Mouse (Mus musculus): ENCODE measurements around the gene Stk17b.
"Not testable (repeated sequence)": the region's sequence is repeated elsewhere in the genome, so short reads cannot be mapped to it uniquely, and the experiment has no call there.

Stk17b gene

DNA sequence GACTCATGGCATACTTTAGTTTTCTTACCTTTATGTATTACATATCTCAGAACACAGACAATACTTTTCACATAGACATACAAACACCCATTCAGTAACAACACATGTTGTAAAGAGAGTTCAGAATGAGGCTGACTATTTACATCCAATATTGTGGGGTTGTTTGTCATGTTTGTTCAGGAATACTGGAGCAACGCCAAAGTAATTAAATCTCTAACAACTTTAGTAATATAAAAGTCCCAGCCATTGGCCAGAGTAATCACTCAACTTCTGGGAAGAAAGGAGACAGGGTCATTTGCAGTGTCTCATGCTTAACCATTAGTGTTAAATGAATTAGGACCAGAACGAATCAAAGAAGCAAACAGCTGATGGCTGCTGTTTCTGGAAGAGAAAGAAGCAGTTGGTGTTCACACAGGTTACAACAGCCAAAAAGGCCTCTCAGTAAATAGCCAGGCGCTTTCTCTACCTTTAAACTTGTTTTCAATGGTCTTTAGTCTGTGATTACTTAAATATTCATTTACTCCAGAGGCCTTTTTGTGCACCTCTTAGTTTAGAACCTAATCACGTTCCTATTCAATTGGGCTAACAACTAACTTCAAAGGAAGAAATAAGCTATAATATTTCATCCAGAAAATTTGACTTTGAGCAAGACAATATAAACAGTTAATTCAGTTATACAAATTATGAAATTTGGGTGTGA, 44.8 kb downstream of the Stk17b start:
- not testable (repeated sequence) for DNase-seq (ENCODE audit: extremely low read depth, insufficient read length, low spot score)

GRCm38 (mm10) chr1:53736583-53736982, 48.4 kb downstream of the Stk17b start:
- no peak for DNase-seq (ENCODE audit: extremely low read depth, insufficient read length, low spot score)

- no peak for DNase-seq (ENCODE audit: extremely low read depth, insufficient read length, low spot score)
These were observed 56.4 kb downstream of the Stk17b start for GRCm38 (mm10) chr1:53728489-53729225.

DNA sequence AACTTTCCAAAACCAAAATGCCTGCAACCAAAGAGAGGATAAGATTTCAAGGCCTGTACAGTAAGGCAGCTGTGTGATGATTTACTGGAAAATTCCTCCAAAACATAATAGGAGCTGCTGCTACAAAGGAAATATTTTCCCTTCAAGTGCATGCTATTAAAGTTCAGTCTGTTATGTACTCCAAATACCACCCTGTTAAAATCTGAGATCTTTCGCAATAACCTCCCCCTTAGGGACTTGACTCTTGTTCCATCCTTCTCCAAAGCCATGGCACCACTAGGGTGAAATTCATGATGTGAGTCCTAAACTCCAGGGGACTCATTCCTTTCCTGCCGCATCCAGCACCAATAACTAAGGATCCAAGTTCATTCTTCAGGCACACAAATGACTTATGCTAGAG, 58.1 kb downstream of the Stk17b start:
- DNase-seq (ENCODE audit: extremely low read depth, insufficient read length, low spot score), result no peak

DNA sequence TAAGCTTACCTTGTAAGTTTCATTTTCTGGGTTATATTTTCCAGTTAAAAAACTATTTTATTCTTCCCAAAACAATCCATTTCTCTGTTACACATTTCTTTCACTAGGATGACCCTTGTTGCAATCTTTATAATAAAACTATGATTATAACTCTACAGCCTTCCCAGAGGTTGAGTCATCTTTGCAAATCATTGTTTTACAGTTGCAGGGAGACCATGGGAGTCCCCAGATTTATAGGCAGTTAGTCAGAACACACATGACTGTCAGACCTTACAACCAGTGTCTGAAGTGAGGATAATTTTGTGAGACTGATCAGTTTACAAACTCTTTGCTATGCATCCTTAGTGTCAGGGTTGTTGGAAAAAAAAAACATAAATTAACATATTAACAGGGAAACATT, 63.7 kb downstream of the Stk17b start:
- DNase-seq (ENCODE audit: extremely low read depth, insufficient read length, low spot score), result no peak

DNA sequence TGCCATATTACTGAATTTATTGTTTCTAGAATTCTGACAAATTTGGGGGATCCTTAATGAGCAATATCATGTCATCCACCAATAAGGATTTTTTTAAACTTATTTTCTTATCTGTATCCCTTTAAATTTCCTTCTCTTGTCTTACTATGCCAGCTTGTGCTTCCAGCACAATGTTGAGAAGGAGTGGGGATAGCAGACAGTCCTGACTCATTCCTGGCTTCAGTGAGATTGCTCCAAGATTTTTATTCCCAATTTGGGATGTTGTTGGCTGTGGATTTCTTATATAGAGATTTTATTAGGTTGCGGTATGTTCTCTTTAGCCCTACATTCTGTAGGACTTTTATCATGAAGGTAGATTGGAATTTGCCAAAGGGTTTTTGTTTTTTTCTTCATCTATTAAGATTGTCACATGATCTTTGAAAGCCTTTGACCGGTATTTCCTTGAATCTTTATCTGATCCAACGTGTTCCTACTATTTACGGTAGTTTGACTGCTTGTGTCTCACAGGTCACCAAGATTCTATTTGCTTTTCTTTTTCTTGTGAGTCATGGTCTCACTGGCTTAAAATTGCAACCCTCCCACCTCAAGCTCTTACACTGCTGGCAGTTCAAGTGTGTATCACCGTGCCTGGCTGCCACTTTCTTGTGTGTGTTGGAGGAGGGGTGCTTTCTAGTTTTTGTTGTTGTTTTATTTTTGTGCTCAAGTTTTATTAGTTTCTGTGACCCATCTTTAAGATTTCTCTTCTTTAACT, 64.2 kb downstream of the Stk17b start:
- DNase-seq (ENCODE audit: extremely low read depth, insufficient read length, low spot score), result peak; percentile 16

DNA sequence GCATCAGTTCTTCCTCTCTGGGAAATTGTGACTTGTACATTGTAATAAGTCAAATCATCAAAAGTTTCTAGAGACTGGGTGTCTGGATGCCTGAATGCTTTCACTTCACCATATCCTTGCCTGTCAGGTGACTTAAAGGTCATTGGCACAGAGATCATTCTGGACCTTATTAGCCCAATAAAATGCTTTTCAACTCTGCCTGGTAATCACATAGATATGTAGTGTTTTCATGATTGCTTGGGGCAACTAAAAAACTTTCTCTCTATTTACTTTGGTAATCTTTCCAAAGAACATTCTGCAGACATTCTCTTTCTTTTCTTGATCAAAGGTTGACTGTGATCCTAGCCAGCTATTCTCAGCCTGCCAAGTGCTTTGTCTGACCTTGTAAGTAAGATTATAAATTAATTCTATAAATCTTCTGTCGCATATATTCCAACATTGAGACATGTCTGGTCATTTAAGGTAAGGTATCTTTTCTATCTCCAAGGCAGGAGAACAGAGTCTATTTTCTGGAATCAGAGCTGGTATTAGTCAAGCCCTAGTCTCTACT, 69.0 kb downstream of the Stk17b start:
- no peak for DNase-seq (ENCODE audit: extremely low read depth, insufficient read length, low spot score)

DNA sequence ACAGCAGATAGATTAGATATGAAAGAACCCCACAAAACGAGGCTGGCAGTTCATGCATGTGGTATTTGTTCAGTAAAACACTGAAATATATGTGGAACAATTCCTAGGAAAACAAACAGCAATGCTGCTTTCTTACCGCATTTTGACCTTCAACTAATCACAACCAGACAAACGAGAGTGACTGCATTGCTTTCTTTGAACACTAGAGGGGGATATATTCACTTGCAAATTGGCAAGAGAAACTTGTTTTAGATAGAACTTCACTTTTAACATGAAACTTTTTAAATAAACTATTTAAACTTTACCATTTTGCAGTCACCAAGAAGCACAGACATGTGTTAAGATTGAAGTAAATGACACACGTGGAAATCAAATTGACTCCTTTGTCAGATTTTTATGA, 69.6 kb downstream of the Stk17b start:
- no peak for DNase-seq (ENCODE audit: extremely low read depth, insufficient read length, low spot score)

DNA sequence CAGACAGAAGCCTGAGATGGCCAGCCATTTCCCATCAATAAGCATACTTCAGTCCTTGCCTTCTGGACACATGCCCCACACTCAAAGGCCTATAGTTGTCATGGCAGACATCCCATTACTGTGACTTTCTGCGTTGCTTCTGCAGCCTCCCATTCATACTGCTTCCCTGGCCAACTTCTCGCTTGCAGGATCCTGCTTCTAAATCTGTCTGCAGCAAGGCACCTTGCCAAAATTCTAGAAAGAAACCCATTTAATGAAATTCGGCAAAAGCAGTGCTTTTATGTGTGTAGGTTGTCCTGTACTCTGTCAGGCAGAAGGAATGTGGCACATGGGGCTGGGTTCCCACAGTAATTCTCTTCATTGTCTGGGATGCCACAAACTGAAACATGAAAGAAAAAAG, 71.6 kb downstream of the Stk17b start:
- DNase-seq (ENCODE audit: extremely low read depth, insufficient read length, low spot score), result not testable (repeated sequence)

GRCm38 (mm10) chr1:53711069-53711468, 74.0 kb downstream of the Stk17b start:
- DNase-seq (ENCODE audit: extremely low read depth, insufficient read length, low spot score), result no peak

DNA sequence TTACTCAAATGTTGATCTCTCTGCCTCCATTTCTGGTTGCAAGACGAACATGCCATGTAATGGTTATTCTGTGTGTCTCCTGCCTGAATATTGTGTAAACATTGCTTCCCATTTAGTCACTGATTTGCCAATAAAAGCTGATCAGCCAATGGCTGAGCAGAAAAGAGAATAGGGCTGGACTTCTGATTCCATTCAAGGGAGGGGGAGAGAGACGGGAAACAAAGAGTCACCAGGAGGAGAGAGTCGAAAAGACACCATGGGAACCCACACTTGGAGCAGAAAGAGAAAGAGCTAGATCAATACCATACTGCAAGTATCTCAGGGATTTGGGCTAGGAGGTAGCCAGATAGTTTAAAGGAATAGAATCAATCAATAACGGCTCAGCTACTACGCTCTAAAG, 75.4 kb downstream of the Stk17b start:
- DNase-seq (ENCODE audit: extremely low read depth, insufficient read length, low spot score), result not testable (repeated sequence)

GRCm38 (mm10) chr1:53706431-53707361, 78.3 kb downstream of the Stk17b start, which contains the start of gene Dnah7a:
Gene Dnah7a (minus strand): TSS chr1:53706784.
- DNase-seq (ENCODE audit: extremely low read depth, insufficient read length, low spot score), result no peak

Data from 3134 (cell line).